Mouse (Mus musculus): Measurements from ENCODE around the gene Gramd4.
A peak's percentile ranks its signal among the peaks of the same experiment; 100 is the strongest.

Gramd4 gene

GRCm38 (mm10) chr15:86058931-86059834 is 1.7 kb downstream of the Gramd4 start:
- DNase-seq (ENCODE audit: low read depth, low spot score): peak; percentile 49

DNA sequence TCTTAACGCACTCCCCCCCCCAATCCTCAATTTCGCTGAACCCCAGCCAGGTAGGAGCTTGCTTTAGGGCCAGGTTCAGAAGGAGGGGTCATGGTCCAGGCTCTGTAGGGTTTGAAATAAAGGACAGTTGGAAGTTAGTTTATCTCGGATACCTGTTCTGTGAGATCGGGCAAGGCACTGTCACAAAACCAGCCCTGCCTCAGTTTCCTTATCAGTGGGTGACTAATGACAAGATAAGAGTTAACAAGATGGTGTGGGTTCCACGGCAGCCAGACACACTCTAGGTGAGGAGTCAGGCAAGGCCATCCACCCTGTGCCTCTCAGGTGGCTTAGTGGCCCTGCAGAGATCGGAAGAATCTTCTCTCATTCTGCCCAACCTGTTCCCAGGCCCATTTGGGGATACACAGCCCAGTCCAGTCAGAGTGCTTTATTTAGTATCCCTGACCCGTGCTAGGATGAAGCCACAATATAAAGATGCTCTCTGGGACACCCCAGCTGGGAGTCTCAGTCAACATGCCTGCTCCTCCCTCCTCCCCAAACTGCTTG is 2.4 kb downstream of the Gramd4 start:
- DNase-seq (ENCODE audit: low read depth, low spot score): no peak
- no peaks in the 10 kb centered on the region for H3K27me3 ChIP-seq (ENCODE audit: control insufficient read depth, insufficient read depth, low read length, poor library complexity, severe bottlenecking)

More at GRCm38 (mm10) chr15:86058931-86059834, 1.7 kb downstream of the Gramd4 start:
- Histone ChIP-seq H3K36me3 (ENCODE audit: control insufficient read depth, insufficient read depth, low read length, poor library complexity, severe bottlenecking) (no peaks in the 10 kb centered on the region), H3K27me3 (ENCODE audit: control insufficient read depth, insufficient read depth, low read length, poor library complexity, severe bottlenecking) (no peaks in the 10 kb centered on the region)

GRCm38 (mm10) chr15:86060581-86060980 is 3.1 kb downstream of the Gramd4 start:
- no peaks in the 10 kb centered on the region for H3K36me3 ChIP-seq (ENCODE audit: control insufficient read depth, insufficient read depth, low read length, poor library complexity, severe bottlenecking)
- H3K27me3 ChIP-seq (ENCODE audit: control insufficient read depth, insufficient read depth, low read length, poor library complexity, severe bottlenecking): no peaks in the 10 kb centered on the region
- no peak for DNase-seq (ENCODE audit: low read depth, low spot score)

More for the DNA sequence above, 2.4 kb downstream of the Gramd4 start:
- no peaks in the 10 kb centered on the region for H3K36me3 ChIP-seq (ENCODE audit: control insufficient read depth, insufficient read depth, low read length, poor library complexity, severe bottlenecking)

- no peak for DNase-seq (ENCODE audit: low read depth, low spot score)
- Histone ChIP-seq H3K27me3 (ENCODE audit: control insufficient read depth, insufficient read depth, low read length, poor library complexity, severe bottlenecking) (no peaks in the 10 kb centered on the region), H3K36me3 (ENCODE audit: control insufficient read depth, insufficient read depth, low read length, poor library complexity, severe bottlenecking) (no peaks in the 10 kb centered on the region)
These were observed 3.7 kb downstream of the Gramd4 start for GRCm38 (mm10) chr15:86061221-86061620.

GRCm38 (mm10) chr15:86061848-86062481 is 4.5 kb downstream of the Gramd4 start:
- no peak for DNase-seq (ENCODE audit: low read depth, low spot score)
- no peaks in the 10 kb centered on the region for H3K27me3 ChIP-seq (ENCODE audit: control insufficient read depth, insufficient read depth, low read length, poor library complexity, severe bottlenecking)
- H3K36me3 ChIP-seq (ENCODE audit: control insufficient read depth, insufficient read depth, low read length, poor library complexity, severe bottlenecking): no peaks in the 10 kb centered on the region

- Histone ChIP-seq H3K27me3 (ENCODE audit: control insufficient read depth, insufficient read depth, low read length, poor library complexity, severe bottlenecking) (no peaks in the 10 kb centered on the region), H3K36me3 (ENCODE audit: control insufficient read depth, insufficient read depth, low read length, poor library complexity, severe bottlenecking) (no peaks in the 10 kb centered on the region)
- DNase-seq (ENCODE audit: low read depth, low spot score): peak; percentile 66
These were observed 6.8 kb downstream of the Gramd4 start for GRCm38 (mm10) chr15:86064191-86064849.

DNA sequence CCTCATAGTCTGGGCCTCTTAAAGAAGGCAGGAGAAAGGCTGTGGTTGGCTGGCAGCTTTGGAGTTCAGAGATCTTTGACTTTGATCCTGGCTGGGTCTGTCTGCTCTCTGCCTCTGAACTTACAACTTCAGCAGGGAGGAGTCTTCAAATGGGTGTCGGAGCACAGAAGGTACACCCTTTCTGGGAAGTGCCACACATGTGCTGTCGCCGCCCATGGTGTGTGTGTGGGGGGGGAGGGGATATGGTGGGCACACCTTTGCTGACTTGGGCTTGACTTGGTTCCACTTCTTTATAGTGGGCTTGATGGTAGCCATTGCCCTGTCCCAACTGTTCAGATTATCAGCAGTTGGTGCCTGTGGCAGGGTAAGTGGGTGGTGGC is 7.3 kb downstream of the Gramd4 start:
- DNase-seq (ENCODE audit: low read depth, low spot score): peak; percentile 40
- Histone ChIP-seq H3K27me3 (ENCODE audit: control insufficient read depth, insufficient read depth, low read length, poor library complexity, severe bottlenecking) (no peaks in the 10 kb centered on the region), H3K36me3 (ENCODE audit: control insufficient read depth, insufficient read depth, low read length, poor library complexity, severe bottlenecking) (no peaks in the 10 kb centered on the region)

DNA sequence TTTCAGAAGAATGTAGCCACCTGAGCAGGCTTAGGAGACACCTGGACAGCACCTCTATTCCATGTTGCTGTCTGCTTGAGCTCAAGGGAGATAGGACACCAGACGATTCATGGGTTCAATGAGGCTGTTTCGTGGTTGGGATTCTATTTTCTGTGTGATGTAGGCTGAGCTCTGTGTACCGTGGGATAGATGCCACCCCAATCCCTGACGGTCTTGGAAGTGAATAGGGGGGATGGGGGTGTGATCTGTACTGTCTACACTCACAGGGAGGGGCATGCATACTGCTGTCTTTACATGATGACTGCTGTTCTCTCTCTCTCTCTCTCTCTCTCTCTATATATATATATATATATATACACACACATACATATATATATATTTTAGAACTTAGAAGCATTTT is 7.9 kb downstream of the Gramd4 start:
- DNase-seq (ENCODE audit: low read depth, low spot score): no peak
- Histone ChIP-seq H3K36me3 (ENCODE audit: control insufficient read depth, insufficient read depth, low read length, poor library complexity, severe bottlenecking) (no peaks in the 10 kb centered on the region), H3K27me3 (ENCODE audit: control insufficient read depth, insufficient read depth, low read length, poor library complexity, severe bottlenecking) (no peaks in the 10 kb centered on the region)

DNA sequence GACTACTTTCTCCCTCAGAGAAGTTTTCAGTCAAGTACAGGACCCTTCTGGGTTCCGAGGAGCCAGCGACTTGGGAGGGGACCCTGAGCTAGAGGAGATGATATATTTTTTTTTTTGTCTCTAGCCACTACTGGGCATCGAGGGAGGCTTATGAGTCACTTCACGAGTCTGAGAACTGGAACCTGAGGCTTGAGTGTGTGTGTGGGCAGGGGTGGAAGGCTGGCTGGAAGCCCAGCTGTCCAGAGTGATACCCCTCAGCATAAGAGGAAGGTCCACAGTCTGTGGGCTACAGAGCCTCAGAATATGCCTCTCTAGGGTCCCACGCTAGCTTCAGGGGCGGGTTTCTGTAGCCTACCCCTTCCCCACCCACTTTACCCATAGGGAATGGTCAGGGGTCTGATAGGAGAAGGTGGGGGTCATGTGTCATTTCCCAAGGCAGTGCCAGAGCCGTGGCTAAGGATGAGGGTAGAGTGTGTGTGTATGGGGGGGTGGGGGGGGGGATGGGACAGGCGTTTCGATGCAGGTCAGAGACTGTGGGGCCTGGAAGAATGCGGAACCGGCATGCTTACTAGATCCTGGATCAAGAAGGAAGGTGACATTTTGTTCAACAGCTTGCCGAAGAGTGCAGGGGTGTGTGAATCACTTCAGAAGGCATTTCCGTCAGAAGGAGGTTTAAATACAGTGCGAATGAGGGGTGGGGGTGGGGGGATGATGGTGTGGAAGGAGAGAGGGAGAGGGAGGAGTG is 9.5 kb downstream of the Gramd4 start:
- no peaks in the 10 kb centered on the region for H3K36me3 ChIP-seq (ENCODE audit: control insufficient read depth, insufficient read depth, low read length, poor library complexity, severe bottlenecking)
- no peak for DNase-seq (ENCODE audit: low read depth, low spot score)
- H3K27me3 ChIP-seq (ENCODE audit: control insufficient read depth, insufficient read depth, low read length, poor library complexity, severe bottlenecking): no peaks in the 10 kb centered on the region

DNA sequence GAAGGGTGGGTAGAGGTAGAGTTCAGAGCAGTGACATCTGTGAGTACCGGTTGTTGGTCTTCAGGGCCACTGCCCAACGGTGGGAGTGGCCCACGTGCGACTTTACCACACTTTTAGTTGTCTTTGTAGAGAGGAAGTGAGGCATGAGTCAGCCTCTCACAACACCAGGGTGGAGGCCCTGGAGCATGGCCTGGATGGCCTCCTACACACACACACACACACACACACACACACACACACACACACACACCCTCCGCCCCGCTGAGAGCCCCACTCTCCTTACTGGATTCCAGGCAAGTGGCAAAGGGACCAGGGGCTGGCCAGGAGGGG is 10.1 kb downstream of the Gramd4 start:
- no peaks in the 10 kb centered on the region for H3K27me3 ChIP-seq (ENCODE audit: control insufficient read depth, insufficient read depth, low read length, poor library complexity, severe bottlenecking)
- peak; percentile 86 for DNase-seq (ENCODE audit: low read depth, low spot score)

DNA sequence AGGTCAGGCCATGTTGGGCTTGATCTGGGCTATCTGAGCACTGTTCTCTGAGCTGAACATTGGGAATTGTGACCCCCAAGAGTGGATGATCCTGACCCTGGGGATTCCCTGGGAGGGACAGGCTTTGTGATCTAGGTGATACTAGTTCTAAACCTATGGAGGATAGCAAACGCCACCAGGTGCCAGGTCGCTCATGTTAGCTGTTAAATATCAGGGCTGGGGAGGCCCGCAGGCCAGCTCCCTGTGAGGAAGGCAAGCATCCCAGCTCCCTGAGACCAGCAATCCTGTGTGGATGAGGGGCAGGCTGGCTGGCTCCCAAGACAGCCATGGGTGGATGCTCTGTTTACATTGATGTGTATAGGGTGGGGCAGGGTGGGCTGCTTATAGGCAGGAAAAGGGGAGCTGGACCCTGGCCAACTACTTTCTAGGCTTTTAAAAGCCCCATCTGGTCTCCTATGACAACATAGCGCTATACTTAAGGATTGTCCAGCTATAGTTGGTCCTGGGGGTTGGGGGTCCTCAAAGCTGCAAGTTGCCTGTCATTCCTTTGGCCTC is 10.5 kb downstream of the Gramd4 start:
- no peaks in the 10 kb centered on the region for H3K36me3 ChIP-seq (ENCODE audit: control insufficient read depth, insufficient read depth, low read length, poor library complexity, severe bottlenecking)
- H3K27me3 ChIP-seq (ENCODE audit: control insufficient read depth, insufficient read depth, low read length, poor library complexity, severe bottlenecking): no peaks in the 10 kb centered on the region
- no peak for DNase-seq (ENCODE audit: low read depth, low spot score)

More for the DNA sequence above, 10.1 kb downstream of the Gramd4 start:
- no peaks in the 10 kb centered on the region for H3K36me3 ChIP-seq (ENCODE audit: control insufficient read depth, insufficient read depth, low read length, poor library complexity, severe bottlenecking)

GRCm38 (mm10) chr15:86069011-86069791 is 11.7 kb downstream of the Gramd4 start:
- Histone ChIP-seq H3K27me3 (ENCODE audit: control insufficient read depth, insufficient read depth, low read length, poor library complexity, severe bottlenecking) (no peaks in the 10 kb centered on the region), H3K36me3 (ENCODE audit: control insufficient read depth, insufficient read depth, low read length, poor library complexity, severe bottlenecking) (no peaks in the 10 kb centered on the region)
- DNase-seq (ENCODE audit: low read depth, low spot score): peak; percentile 75

DNA sequence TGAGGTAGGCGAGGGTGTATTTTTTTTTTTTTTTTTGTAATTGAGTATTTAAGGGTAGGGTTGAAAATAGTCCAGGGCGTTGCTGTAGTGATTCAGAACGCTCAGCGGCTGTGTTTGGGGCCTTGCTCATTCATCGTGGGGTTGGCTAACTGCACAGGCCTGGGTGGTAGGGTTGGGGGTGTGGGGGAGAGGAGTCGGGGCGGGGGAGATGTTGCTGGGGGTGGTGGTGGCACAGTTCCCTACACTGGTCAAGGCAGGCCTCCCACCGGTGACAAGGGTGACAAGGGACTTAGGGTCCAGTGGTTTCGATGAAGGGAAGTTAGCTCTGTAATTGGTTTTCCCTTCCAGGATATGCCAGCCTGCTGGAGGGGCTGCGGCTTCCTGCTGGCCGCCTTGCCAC is 12.9 kb downstream of the Gramd4 start:
- no peaks in the 10 kb centered on the region for H3K36me3 ChIP-seq (ENCODE audit: control insufficient read depth, insufficient read depth, low read length, poor library complexity, severe bottlenecking)
- H3K27me3 ChIP-seq (ENCODE audit: control insufficient read depth, insufficient read depth, low read length, poor library complexity, severe bottlenecking): no peaks in the 10 kb centered on the region
- DNase-seq (ENCODE audit: low read depth, low spot score): no peak
